Mouse (Mus musculus) embryonic facial prominence, embryonic 10.5 days (tissue): Measurements from ENCODE around the gene Pcf11. TPM values are rescaled to one million over a fixed set of nuclear protein-coding genes. Genes with fewer than 3 reads are reported as not detected.

Experiments used
- DNase-seq: peaks from one replicate; pipeline ENCODE4 v3.0.0-alpha.2; 2017; ENCODE audit warnings: low spot score
- H3K27ac ChIP-seq: fragments of 300-500 bp; sonication (generic); replicated peaks from 2 replicates; pipeline ENCODE4 v1.5.1; 2016; ENCODE audit warnings: mild to moderate bottlenecking
- H3K27me3 ChIP-seq: fragments of 300-500 bp; sonication (generic); replicated peaks from 2 replicates; pipeline ENCODE4 v1.6.1; 2016; ENCODE audit warnings: low read depth, mild to moderate bottlenecking; ENCODE audit not compliant: poor library complexity, severe bottlenecking
- H3K36me3 ChIP-seq: fragments of 300-500 bp; sonication (generic); replicated peaks from 2 replicates; pipeline ENCODE4 v1.6.1; 2016; ENCODE audit warnings: mild to moderate bottlenecking, moderate library complexity
- H3K4me1 ChIP-seq: fragments of 300-500 bp; sonication (generic); 2 replicates; pipeline ENCODE4 v1.6.1; 2016
- H3K4me3 ChIP-seq: fragments of 300-500 bp; sonication (generic); 2 replicates; pipeline ENCODE4 v1.5.1; 2016; ENCODE audit warnings: mild to moderate bottlenecking, moderate library complexity
- H3K9me3 ChIP-seq: fragments of 300-500 bp; sonication (generic); 2 replicates; pipeline ENCODE4 v1.6.1; 2016; ENCODE audit warnings: mild to moderate bottlenecking
- WGBS: fragments of 180-500 bp; shearing (Covaris S2); methylation state at CpG from one replicate; pipeline ENCODE4 v1.1.7; 2016; 5-methylcytosine and 5-hydroxymethylcytosine counted together
- polyA plus RNA-seq: library from polyadenylated mRNA; unstranded; fragments of >200 nt; fragmentation: Nextera tagmentation; extraction: Ambion mirVana; gene quantifications from 2 replicates; pipeline ENCODE4 v1.2.1, GENCODE M21; 2016

Gene Pcf11
- polyA plus RNA-seq, 1 experiment from 2014 or later: 20.6 TPM

DNA sequence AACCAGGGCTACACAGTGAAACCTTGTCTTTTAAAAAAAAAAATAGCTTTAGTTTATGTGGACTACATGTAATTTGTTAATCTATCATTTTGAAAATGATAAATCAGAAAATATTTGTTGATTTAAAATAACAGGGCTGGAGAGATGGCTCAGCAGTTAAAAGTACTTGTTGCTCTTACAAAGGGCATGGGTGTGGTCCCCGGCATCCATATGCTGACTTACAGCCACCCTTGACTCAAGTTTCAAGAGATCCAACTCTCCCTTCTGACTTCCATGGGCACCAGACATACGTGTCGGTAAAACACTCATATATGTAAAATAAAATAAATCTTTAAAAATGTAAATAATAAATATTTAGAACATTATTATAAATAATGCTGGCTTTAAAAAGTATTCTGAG, 5.4 kb upstream of the Pcf11 start:
- WGBS: 88% methylated on average over 3 of the region's 3 CpGs
- DNase-seq: no peak
- H3K4me3 ChIP-seq: no peak overlapping the region

GRCm38 (mm10) chr7:92668791-92669506, 785 bp downstream of the Pcf11 start:
- peaks cover 11% of the 10 kb centered on the region for H3K36me3 ChIP-seq
- no peaks in the 10 kb centered on the region for H3K27me3 ChIP-seq
- under 1% methylated on average over 29 of the region's 29 CpGs for WGBS
- H3K4me3 ChIP-seq: peak overlapping the region; percentile 90
- H3K4me1 ChIP-seq: peaks cover 22% of the 10 kb centered on the region
- peak overlapping the region; percentile 99 for H3K27ac ChIP-seq
- DNase-seq: peak; percentile 70
- H3K9me3 ChIP-seq: no peaks in the 10 kb centered on the region

More for the DNA sequence above, 5.4 kb upstream of the Pcf11 start:
- H3K27ac ChIP-seq: no peak overlapping the region
- no peaks in the 10 kb centered on the region for H3K9me3 ChIP-seq
- peaks cover 6% of the 10 kb centered on the region for H3K4me1 ChIP-seq
- H3K27me3 ChIP-seq: no peaks in the 10 kb centered on the region
- no peaks in the 10 kb centered on the region for H3K36me3 ChIP-seq

DNA sequence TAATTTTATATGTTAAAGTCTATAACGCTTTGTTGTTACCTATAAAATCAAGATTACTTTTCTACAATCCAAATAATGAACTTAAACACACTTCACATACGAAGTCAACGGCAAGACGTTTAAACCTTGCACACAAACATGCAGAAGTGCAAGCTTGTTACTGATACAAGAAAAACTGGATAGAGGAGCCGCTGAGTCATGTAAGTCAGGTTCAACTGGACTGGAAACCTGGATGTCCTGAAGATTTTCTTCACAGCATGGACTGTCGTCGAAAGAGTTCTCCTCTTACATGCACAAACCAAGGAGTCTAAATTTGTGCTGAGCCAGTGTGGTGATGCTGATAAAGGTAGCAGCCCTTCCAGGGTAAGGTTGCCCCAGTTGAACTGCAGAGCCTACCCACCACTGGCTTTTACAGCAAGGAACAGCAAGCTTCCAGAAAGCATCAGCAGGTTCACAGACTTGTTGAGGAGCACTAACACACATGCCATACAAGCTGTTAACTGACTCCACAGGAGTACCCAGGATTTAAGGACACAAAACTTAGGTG, 3.4 kb downstream of the Pcf11 start:
- DNase-seq: no peak
- Histone ChIP-seq H3K9me3 (no peaks in the 10 kb centered on the region), H3K27me3 (no peaks in the 10 kb centered on the region), H3K4me1 (peaks cover 22% of the 10 kb centered on the region), H3K27ac (no peak overlapping the region), H3K4me3 (peak overlapping the region; percentile 90; the same call in 1 of the 2 replicates), H3K36me3 (peaks cover 35% of the 10 kb centered on the region)
- WGBS: 87% methylated on average over 7 of the region's 7 CpGs

GRCm38 (mm10) chr7:92658050-92658449, 11.7 kb downstream of the Pcf11 start:
- no peak overlapping the region for H3K4me3 ChIP-seq
- H3K27me3 ChIP-seq: no peaks in the 10 kb centered on the region
- WGBS: 97% methylated on average over 5 of the region's 5 CpGs
- no peak overlapping the region for H3K27ac ChIP-seq
- H3K9me3 ChIP-seq: no peaks in the 10 kb centered on the region
- no peak for DNase-seq
- peaks cover 94% of the 10 kb centered on the region for H3K36me3 ChIP-seq
- no peaks in the 10 kb centered on the region for H3K4me1 ChIP-seq

- peaks cover 93% of the 10 kb centered on the region for H3K36me3 ChIP-seq
- WGBS: 88% methylated on average over 2 of the region's 2 CpGs
- DNase-seq: no peak
- no peaks in the 10 kb centered on the region for H3K9me3 ChIP-seq
- H3K27ac ChIP-seq: no peak overlapping the region
- H3K4me1 ChIP-seq: no peaks in the 10 kb centered on the region
- H3K27me3 ChIP-seq: no peaks in the 10 kb centered on the region
- no peak overlapping the region for H3K4me3 ChIP-seq
Measured at GRCm38 (mm10) chr7:92656386-92656785, 13.3 kb downstream of the Pcf11 start.

DNA sequence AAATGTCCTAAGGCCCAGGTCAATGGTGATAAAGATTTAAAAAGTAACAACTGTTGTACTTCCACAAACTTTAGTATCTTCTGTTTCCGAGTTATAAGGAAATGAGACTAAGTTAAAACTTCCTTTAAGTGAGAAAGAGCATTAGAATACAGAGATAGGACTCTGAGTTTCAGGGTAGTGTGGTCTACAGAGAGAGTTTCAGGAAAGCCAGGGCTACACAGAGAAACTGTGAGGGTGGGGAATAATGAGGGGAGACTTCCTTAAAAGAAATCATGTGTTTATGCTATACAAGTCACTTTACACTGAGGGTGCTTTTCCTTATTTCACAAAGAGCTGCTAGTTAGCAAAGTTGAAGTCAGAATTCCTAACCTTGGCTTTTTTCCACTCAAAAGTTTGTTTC, 16.4 kb downstream of the Pcf11 start:
- Histone ChIP-seq H3K4me1 (no peaks in the 10 kb centered on the region), H3K27me3 (no peaks in the 10 kb centered on the region), H3K27ac (no peak overlapping the region), H3K4me3 (no peak overlapping the region), H3K36me3 (peaks cover 88% of the 10 kb centered on the region), H3K9me3 (no peaks in the 10 kb centered on the region)
- no peak for DNase-seq
- WGBS: 87% methylated on average over 1 of the region's 1 CpGs

- no peak overlapping the region for H3K4me3 ChIP-seq
- no peaks in the 10 kb centered on the region for H3K4me1 ChIP-seq
- H3K36me3 ChIP-seq: peaks cover 92% of the 10 kb centered on the region
- H3K27me3 ChIP-seq: no peaks in the 10 kb centered on the region
- 92% methylated on average over 7 of the region's 7 CpGs for WGBS
- no peaks in the 10 kb centered on the region for H3K9me3 ChIP-seq
- no peak for DNase-seq
- no peak overlapping the region for H3K27ac ChIP-seq
Measured at GRCm38 (mm10) chr7:92647790-92648189, 21.9 kb downstream of the Pcf11 start.

GRCm38 (mm10) chr7:92642358-92642757, 27.4 kb downstream of the Pcf11 start:
- Histone ChIP-seq H3K9me3 (no peaks in the 10 kb centered on the region), H3K4me1 (peaks cover 4% of the 10 kb centered on the region), H3K4me3 (no peak overlapping the region), H3K36me3 (peaks cover 83% of the 10 kb centered on the region), H3K27me3 (no peaks in the 10 kb centered on the region), H3K27ac (no peak overlapping the region)
- no peak for DNase-seq

GRCm38 (mm10) chr7:92638050-92638449, 31.7 kb downstream of the Pcf11 start:
- Histone ChIP-seq H3K36me3 (peaks cover 42% of the 10 kb centered on the region), H3K27ac (no peak overlapping the region), H3K9me3 (no peaks in the 10 kb centered on the region), H3K4me1 (peaks cover 12% of the 10 kb centered on the region), H3K4me3 (peak overlapping the region; percentile 84), H3K27me3 (peaks cover 10% of the 10 kb centered on the region)
- WGBS: 90% methylated on average over 5 of the region's 5 CpGs
- no peak for DNase-seq

- Histone ChIP-seq H3K4me3 (peak within 1 kb of the TSS; percentile 84), H3K4me1 (peaks cover 12% of the 10 kb centered on the region), H3K27me3 (peaks cover 10% of the 10 kb centered on the region), H3K9me3 (no peaks in the 10 kb centered on the region), H3K27ac (peak within 1 kb of the TSS; percentile 85), H3K36me3 (peaks cover 32% of the 10 kb centered on the region)
- DNase-seq: peak; percentile 93
- under 1% methylated on average over 44 of the region's 44 CpGs for WGBS
Measured at GRCm38 (mm10) chr7:92637021-92637625, 32.6 kb downstream of the Pcf11 start, which contains the start of gene Ankrd42. Gene Ankrd42 (minus strand): TSS chr7:92637142.

DNA sequence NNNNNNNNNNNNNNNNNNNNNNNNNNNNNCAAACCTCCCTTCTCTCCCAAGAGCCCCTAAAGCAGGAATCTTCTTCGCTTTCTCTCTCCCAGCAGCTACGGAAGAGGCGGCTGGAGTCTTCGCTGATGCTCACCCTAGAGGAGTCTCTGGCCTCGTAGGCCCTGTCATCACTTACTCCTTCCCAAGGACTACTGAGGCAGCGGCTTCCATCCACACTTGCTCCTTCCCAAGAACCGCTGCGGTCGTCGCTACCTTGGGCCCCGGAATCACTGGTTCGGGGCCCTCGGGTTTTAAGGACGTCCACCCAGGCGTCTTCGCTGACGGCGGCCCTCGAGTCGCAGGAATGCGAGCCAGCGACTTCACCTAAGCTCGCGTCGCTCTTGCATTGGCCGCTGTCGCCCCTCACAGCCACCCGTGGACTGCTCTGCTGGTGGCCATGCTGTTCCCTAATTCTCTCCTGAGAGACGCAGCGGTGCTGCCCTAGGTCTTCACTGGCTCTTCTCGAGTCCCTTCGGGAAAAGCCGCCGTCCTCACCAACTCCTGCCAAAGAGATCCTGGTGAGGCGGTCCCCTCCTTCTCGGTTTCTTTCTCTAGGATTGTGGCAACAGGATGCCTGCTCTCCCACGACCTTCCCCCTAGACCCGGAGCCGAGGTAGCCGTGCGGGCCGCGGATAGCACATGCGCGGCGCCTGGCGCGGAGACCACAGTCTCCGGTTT, 33.3 kb downstream of the Pcf11 start:
- no peak for DNase-seq
- peak overlapping the region; percentile 85; the same call in 1 of the 2 replicates for H3K27ac ChIP-seq
- H3K4me1 ChIP-seq: peaks cover 12% of the 10 kb centered on the region
- peaks cover 27% of the 10 kb centered on the region for H3K36me3 ChIP-seq
- H3K4me3 ChIP-seq: peak overlapping the region; percentile 84
- 1% methylated on average over 49 of the region's 49 CpGs for WGBS
- peaks cover 10% of the 10 kb centered on the region for H3K27me3 ChIP-seq
- no peaks in the 10 kb centered on the region for H3K9me3 ChIP-seq

GRCm38 (mm10) chr7:92630167-92630566, 39.6 kb downstream of the Pcf11 start:
- Histone ChIP-seq H3K9me3 (no peaks in the 10 kb centered on the region), H3K4me3 (no peak overlapping the region), H3K27ac (no peak overlapping the region), H3K36me3 (no peaks in the 10 kb centered on the region), H3K4me1 (no peaks in the 10 kb centered on the region), H3K27me3 (no peaks in the 10 kb centered on the region)
- DNase-seq: no peak
- WGBS: 47% methylated on average over 2 of the region's 2 CpGs
